Mouse (Mus musculus) spleen, adult 2 months (tissue): ENCODE data around the gene Ppfibp1.

ENCODE experiments used
- CTCF ChIP-seq: fragments of 200-500 bp; IDR thresholded peaks from 2 replicates; pipeline ENCODE4 v1.5.1; 2011; ENCODE audit warnings: mild to moderate bottlenecking, inconsistent platforms; ENCODE audit not compliant: insufficient read depth, insufficient read length, insufficient replicate concordance; ENCODE audit errors: extremely low read depth
- POLR2A ChIP-seq: fragments of 200-500 bp; IDR thresholded peaks from 2 replicates; pipeline ENCODE4 v1.6.1; 2011; ENCODE audit warnings: low read depth, low read length, inconsistent platforms

- TF ChIP-seq POLR2A (no peak), CTCF (no peak)
Observed at GRCm38 (mm10) chr6:146955475-146955874, 67.2 kb downstream of the Ppfibp1 start.
